Mouse (Mus musculus): ENCODE data around the gene Rnf130.

Rnf130 gene

GRCm38 (mm10) chr11:50024833-50025720, at the start of gene Rnf130:
Gene Rnf130, plus strand, starts transcription at chr11:50025346.
- peak; percentile 97 to 98 for DNase-seq

GRCm38 (mm10) chr11:49977963-49978568, 47.1 kb upstream of the Rnf130 start:
- DNase-seq, result no peak

GRCm38 (mm10) chr11:49978935-49979334, 46.2 kb upstream of the Rnf130 start:
- DNase-seq, result no peak

- no peak for DNase-seq
Observed at GRCm38 (mm10) chr11:49980681-49981235, 44.4 kb upstream of the Rnf130 start.

GRCm38 (mm10) chr11:49981321-49981963, 43.7 kb upstream of the Rnf130 start:
- no peak for DNase-seq

- no peak for DNase-seq
Observed at GRCm38 (mm10) chr11:49982094-49982493, 43.1 kb upstream of the Rnf130 start.

- no peak for DNase-seq
Observed at GRCm38 (mm10) chr11:49982881-49983280, 42.3 kb upstream of the Rnf130 start.

- no peak for DNase-seq
Observed at GRCm38 (mm10) chr11:49983875-49984552, 41.1 kb upstream of the Rnf130 start.

- no peak for DNase-seq
Observed at GRCm38 (mm10) chr11:49985009-49985408, 40.1 kb upstream of the Rnf130 start.

GRCm38 (mm10) chr11:49986277-49987036, 38.7 kb upstream of the Rnf130 start:
- peak; percentile 82 to 91 for DNase-seq

- DNase-seq, result no peak
Observed at GRCm38 (mm10) chr11:49994536-49994935, 30.6 kb upstream of the Rnf130 start.

- DNase-seq, result no peak
Observed at GRCm38 (mm10) chr11:49996398-49996797, 28.7 kb upstream of the Rnf130 start.

- DNase-seq, result no peak
Observed at GRCm38 (mm10) chr11:49997321-49997720, 27.8 kb upstream of the Rnf130 start.

GRCm38 (mm10) chr11:50002853-50003252, 22.3 kb upstream of the Rnf130 start:
- DNase-seq, result no peak

- peak; percentile 46 to 61 for DNase-seq
Observed at GRCm38 (mm10) chr11:50007776-50008175, 17.4 kb upstream of the Rnf130 start.

- no peak for DNase-seq
Observed at GRCm38 (mm10) chr11:50008231-50008630, 16.9 kb upstream of the Rnf130 start.

GRCm38 (mm10) chr11:50013016-50013415, 12.1 kb upstream of the Rnf130 start:
- DNase-seq, result no peak

- no peak for DNase-seq
Observed at GRCm38 (mm10) chr11:50016503-50016902, 8.6 kb upstream of the Rnf130 start.

GRCm38 (mm10) chr11:50017511-50017910, 7.6 kb upstream of the Rnf130 start:
- no peak for DNase-seq

- DNase-seq, result no peak
Observed at GRCm38 (mm10) chr11:50018848-50019247, 6.3 kb upstream of the Rnf130 start.

GRCm38 (mm10) chr11:50022085-50022484, 3.1 kb upstream of the Rnf130 start:
- DNase-seq, result no peak

- DNase-seq, result no peak
Observed at GRCm38 (mm10) chr11:50024445-50024832, 707 bp upstream of the Rnf130 start.

Data from cerebellum, postnatal 14 days (tissue).